Mouse (Mus musculus) hindbrain, embryonic 12.5 days (tissue): Measurements from ENCODE around the gene Vipas39. TPM values are rescaled to one million over a fixed set of nuclear protein-coding genes. Genes with fewer than 3 reads are reported as not detected.
"Not testable (repeated sequence)": the region's sequence is repeated elsewhere in the genome, so short reads cannot be mapped to it uniquely, and the experiment has no call there.

ENCODE experiments used
- ATAC-seq: fragments of 200-750 bp; cut with Nextera tagmentation; 2 replicates; pipeline ENCODE4 v1.8.0; 2017; ENCODE audit warnings: moderate TSS enrichment; ENCODE audit not compliant: low FRiP score
- H3K27ac ChIP-seq: fragments of 300-500 bp; sonication (generic); 2 replicates; pipeline ENCODE4 v1.5.1; 2016; ENCODE audit warnings: mild to moderate bottlenecking
- H3K27me3 ChIP-seq: fragments of 300-500 bp; sonication (generic); 2 replicates; pipeline ENCODE4 v1.6.1; 2016; ENCODE audit warnings: mild to moderate bottlenecking
- H3K36me3 ChIP-seq: fragments of 300-500 bp; sonication (generic); 2 replicates; pipeline ENCODE4 v1.6.1; 2016; ENCODE audit warnings: mild to moderate bottlenecking
- H3K4me1 ChIP-seq: fragments of 300-500 bp; sonication (generic); 2 replicates; pipeline ENCODE4 v1.6.1; 2016
- H3K4me2 ChIP-seq: fragments of 300-500 bp; sonication (generic); replicated peaks from 2 replicates; pipeline ENCODE4 v1.6.1; 2016; ENCODE audit warnings: mild to moderate bottlenecking
- H3K4me3 ChIP-seq: fragments of 300-500 bp; sonication (generic); 2 replicates; pipeline ENCODE4 v1.5.1; 2016; ENCODE audit warnings: mild to moderate bottlenecking
- H3K9ac ChIP-seq: fragments of 300-500 bp; sonication (generic); 2 replicates; pipeline ENCODE4 v1.6.1; 2016; ENCODE audit warnings: mild to moderate bottlenecking, moderate library complexity
- H3K9me3 ChIP-seq: fragments of 300-500 bp; sonication (generic); replicated peaks from 2 replicates; pipeline ENCODE4 v1.6.1; 2016; ENCODE audit warnings: mild to moderate bottlenecking
- WGBS: fragments of 180-500 bp; shearing (Covaris S2); methylation state at CpG from one replicate; pipeline ENCODE4 v1.1.7; 2016; 5-methylcytosine and 5-hydroxymethylcytosine counted together
- polyA plus RNA-seq: library from polyadenylated mRNA; unstranded; fragments of >200 nt; fragmentation: Nextera tagmentation; extraction: Ambion mirVana; gene quantifications from 2 replicates; pipeline ENCODE4 v1.2.1, GENCODE M21; 2016

Gene Vipas39
- polyA plus RNA-seq, 1 experiment from 2014 or later, result 60.0 TPM

- no peak overlapping the region for H3K9ac ChIP-seq
- no peak overlapping the region for H3K4me2 ChIP-seq
- H3K27me3 ChIP-seq, result no peaks in the 10 kb centered on the region
- no peaks in the 10 kb centered on the region for H3K9me3 ChIP-seq
- no peak overlapping the region for H3K27ac ChIP-seq
- H3K4me1 ChIP-seq, result peaks cover 3% of the 10 kb centered on the region; the same call in 1 of the 2 replicates
- H3K4me3 ChIP-seq, result no peak overlapping the region
- 71% methylated on average over 2 of the region's 2 CpGs for WGBS
- ATAC-seq, result no peak
- no peaks in the 10 kb centered on the region for H3K36me3 ChIP-seq
Observed at GRCm38 (mm10) chr12:87216053-87216452, 50.0 kb downstream of the Vipas39 start.

GRCm38 (mm10) chr12:87212844-87213606 lies 53.0 kb downstream of the Vipas39 start:
- Histone ChIP-seq H3K27me3 (no peaks in the 10 kb centered on the region), H3K4me1 (no peaks in the 10 kb centered on the region), H3K36me3 (no peaks in the 10 kb centered on the region), H3K4me3 (no peak overlapping the region), H3K4me2 (no peak overlapping the region), H3K27ac (no peak overlapping the region), H3K9me3 (no peaks in the 10 kb centered on the region), H3K9ac (no peak overlapping the region)
- no peak for ATAC-seq
- 63% methylated on average over 2 of the region's 2 CpGs for WGBS

DNA sequence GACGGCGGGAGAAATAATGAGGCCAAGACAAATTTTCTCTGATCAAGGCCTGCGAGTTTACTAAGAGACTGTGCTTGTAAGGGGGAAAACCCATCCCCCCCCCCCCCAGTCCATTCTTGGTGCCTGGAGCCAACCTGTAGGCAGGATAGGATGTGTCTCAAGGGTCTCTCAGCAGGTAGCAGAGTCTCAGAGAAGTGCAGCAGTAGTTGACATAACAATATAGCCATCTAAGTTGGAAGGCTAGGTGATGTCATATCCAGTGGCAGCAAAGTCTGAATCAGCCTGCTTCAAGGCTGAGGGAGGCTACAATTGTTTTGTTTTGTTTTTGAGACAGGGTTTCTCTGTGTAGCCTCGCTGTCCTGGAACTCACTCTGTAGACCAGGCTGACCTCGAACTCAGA lies 60.3 kb downstream of the Vipas39 start:
- not testable (repeated sequence) for H3K4me3 ChIP-seq, H3K27me3 ChIP-seq, H3K4me2 ChIP-seq, H3K4me1 ChIP-seq, H3K27ac ChIP-seq, H3K36me3 ChIP-seq, H3K9ac ChIP-seq, H3K9me3 ChIP-seq, ATAC-seq
- WGBS, result 91% methylated on average over 5 of the region's 5 CpGs

DNA sequence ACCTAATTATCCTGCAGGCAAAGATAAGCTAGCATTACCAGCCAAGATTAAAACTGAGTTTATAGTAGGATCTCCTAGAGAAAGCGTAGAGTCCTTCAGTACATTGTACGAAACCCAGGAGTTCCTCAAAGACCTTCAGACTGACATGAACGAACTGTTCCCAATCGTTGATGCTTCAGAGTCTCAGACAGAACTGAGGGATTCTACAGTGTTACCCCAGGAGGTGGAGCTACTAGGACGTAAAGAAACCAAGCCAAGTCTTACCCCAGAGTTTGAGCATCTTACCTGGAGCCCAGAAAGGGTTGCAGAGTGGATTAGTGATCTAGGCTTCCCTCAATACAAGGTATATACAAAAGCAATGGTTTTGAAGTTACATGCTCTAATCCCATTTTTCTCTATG lies 64.4 kb downstream of the Vipas39 start:
- Histone ChIP-seq H3K4me3 (no peak overlapping the region), H3K4me1 (peaks cover 19% of the 10 kb centered on the region), H3K36me3 (no peaks in the 10 kb centered on the region), H3K9ac (no peak overlapping the region), H3K27ac (no peak overlapping the region), H3K27me3 (no peaks in the 10 kb centered on the region), H3K9me3 (no peaks in the 10 kb centered on the region), H3K4me2 (no peak overlapping the region)
- ATAC-seq, result no peak
- WGBS, result 70% methylated on average over 5 of the region's 5 CpGs

- no peaks in the 10 kb centered on the region for H3K27me3 ChIP-seq
- peaks cover 19% of the 10 kb centered on the region for H3K4me1 ChIP-seq
- H3K4me2 ChIP-seq, result peak within 1 kb of the TSS; percentile 80
- no peaks in the 10 kb centered on the region for H3K36me3 ChIP-seq
- H3K9ac ChIP-seq, result peak within 1 kb of the TSS; percentile 92
- ATAC-seq, result peak; percentile 95
- WGBS, result 1% methylated on average over 63 of the region's 70 CpGs
- no peaks in the 10 kb centered on the region for H3K9me3 ChIP-seq
- peak within 1 kb of the TSS; percentile 89 for H3K4me3 ChIP-seq
- H3K27ac ChIP-seq, result peak within 1 kb of the TSS; percentile 93
Observed at GRCm38 (mm10) chr12:87199973-87200586, 66.0 kb downstream of the Vipas39 start, which contains the start of gene Tmed8. Gene Tmed8, minus strand, starts transcription at chr12:87200454.

- WGBS, result 1% methylated on average over 38 of the region's 38 CpGs
- H3K27ac ChIP-seq, result peak within 1 kb of the TSS; percentile 93
- H3K4me1 ChIP-seq, result peaks cover 19% of the 10 kb centered on the region
- no peaks in the 10 kb centered on the region for H3K36me3 ChIP-seq
- peak within 1 kb of the TSS; percentile 89 for H3K4me3 ChIP-seq
- H3K9me3 ChIP-seq, result no peaks in the 10 kb centered on the region
- peak within 1 kb of the TSS; percentile 80 for H3K4me2 ChIP-seq
- peak; percentile 73 for ATAC-seq
- H3K9ac ChIP-seq, result peak within 1 kb of the TSS; percentile 92
- no peaks in the 10 kb centered on the region for H3K27me3 ChIP-seq
Observed at GRCm38 (mm10) chr12:87199206-87199972, 66.7 kb downstream of the Vipas39 start, which contains the start of gene Samd15. Gene Samd15, plus strand, starts transcription at chr12:87199723.

GRCm38 (mm10) chr12:87198792-87199191 lies 67.3 kb downstream of the Vipas39 start:
- no peaks in the 10 kb centered on the region for H3K9me3 ChIP-seq
- ATAC-seq, result no peak

GRCm38 (mm10) chr12:87196310-87196709 lies 69.7 kb downstream of the Vipas39 start:
- H3K4me2 ChIP-seq, result no peak overlapping the region
- H3K27ac ChIP-seq, result no peak overlapping the region
- no peaks in the 10 kb centered on the region for H3K9me3 ChIP-seq
- no peak for ATAC-seq
- no peaks in the 10 kb centered on the region for H3K27me3 ChIP-seq
- no peak overlapping the region for H3K9ac ChIP-seq
- H3K4me1 ChIP-seq, result peaks cover 19% of the 10 kb centered on the region
- no peak overlapping the region for H3K4me3 ChIP-seq
- no peaks in the 10 kb centered on the region for H3K36me3 ChIP-seq

More at GRCm38 (mm10) chr12:87198792-87199191, 67.3 kb downstream of the Vipas39 start:
- Histone ChIP-seq H3K36me3 (no peaks in the 10 kb centered on the region), H3K4me3 (peak overlapping the region; percentile 89), H3K27me3 (no peaks in the 10 kb centered on the region), H3K27ac (no peak overlapping the region), H3K4me1 (peaks cover 19% of the 10 kb centered on the region), H3K4me2 (peak overlapping the region; percentile 80), H3K9ac (peak overlapping the region; percentile 92)
- WGBS, result 57% methylated on average over 6 of the region's 6 CpGs

- no peaks in the 10 kb centered on the region for H3K9me3 ChIP-seq
- WGBS, result 82% methylated on average over 1 of the region's 1 CpGs
- H3K27me3 ChIP-seq, result no peaks in the 10 kb centered on the region
- no peak for ATAC-seq
- H3K27ac ChIP-seq, result no peak overlapping the region
- no peak overlapping the region for H3K4me2 ChIP-seq
- H3K9ac ChIP-seq, result no peak overlapping the region
- H3K36me3 ChIP-seq, result no peaks in the 10 kb centered on the region
- peaks cover 17% of the 10 kb centered on the region for H3K4me1 ChIP-seq
- no peak overlapping the region for H3K4me3 ChIP-seq
Observed at GRCm38 (mm10) chr12:87195069-87195468, 71.0 kb downstream of the Vipas39 start.

DNA sequence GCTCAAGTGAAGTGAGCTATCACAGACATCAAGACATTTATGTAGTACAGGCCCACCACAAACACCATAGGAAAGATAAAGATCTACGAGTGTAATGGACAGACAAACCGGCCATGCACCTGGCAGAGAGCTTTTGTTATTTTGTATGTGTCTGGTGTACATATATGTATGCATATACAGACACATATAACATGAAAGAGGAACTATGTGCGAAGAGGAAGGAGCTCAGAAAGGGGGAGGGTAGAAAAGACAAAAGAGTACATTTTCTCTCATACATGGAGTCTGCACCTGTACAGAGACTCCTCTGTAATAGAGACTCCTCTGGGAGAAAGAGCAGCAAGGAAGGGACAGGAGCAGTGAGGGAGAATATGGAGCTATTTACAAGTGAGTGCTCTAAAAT lies 73.0 kb downstream of the Vipas39 start:
- H3K4me1 ChIP-seq, result peaks cover 9% of the 10 kb centered on the region; the same call in 1 of the 2 replicates
- 93% methylated on average over 3 of the region's 3 CpGs for WGBS
- H3K36me3 ChIP-seq, result no peaks in the 10 kb centered on the region
- H3K4me2 ChIP-seq, result no peak overlapping the region
- H3K27me3 ChIP-seq, result no peaks in the 10 kb centered on the region
- no peak overlapping the region for H3K4me3 ChIP-seq
- no peak overlapping the region for H3K27ac ChIP-seq
- H3K9me3 ChIP-seq, result no peaks in the 10 kb centered on the region
- no peak overlapping the region for H3K9ac ChIP-seq
- no peak for ATAC-seq
